Mouse (Mus musculus) cerebellum, adult 2 months (tissue): ENCODE results near the gene Kcne4.

Source experiments
- CTCF ChIP-seq: fragments of 200-500 bp; IDR thresholded peaks from 2 replicates; pipeline ENCODE4 v1.5.1; 2011; ENCODE audit warnings: low read depth, mild to moderate bottlenecking, control low read depth, low read length, moderate library complexity, borderline replicate concordance; ENCODE audit not compliant: insufficient read depth
- POLR2A ChIP-seq: fragments of 200-500 bp; IDR thresholded peaks from 2 replicates; pipeline ENCODE4 v1.6.1; 2011; ENCODE audit warnings: low read length, control low read depth, borderline replicate concordance; ENCODE audit not compliant: insufficient read depth

DNA sequence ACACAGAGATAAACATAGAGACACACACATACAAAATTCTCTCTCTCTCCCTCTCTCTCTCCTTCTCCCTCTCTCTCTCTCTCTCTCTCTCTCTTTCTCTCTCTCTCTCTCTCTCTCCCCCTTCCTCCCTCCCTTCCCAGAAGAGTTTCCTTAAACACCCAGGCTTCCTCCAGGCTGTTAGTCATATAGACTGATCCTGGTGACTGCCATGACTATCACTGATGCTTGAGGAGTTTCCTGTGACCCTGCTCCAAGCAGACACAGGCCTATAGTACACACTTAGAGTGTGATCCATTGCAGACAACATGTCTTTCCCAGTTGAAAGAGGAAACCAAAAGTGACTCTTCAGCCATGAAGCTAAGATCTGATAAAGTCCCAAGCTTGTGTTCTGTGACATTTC is 9.1 kb upstream of the Kcne4 start:
- TF ChIP-seq CTCF = no peak
- no peak for TF ChIP-seq POLR2A
